Mouse (Mus musculus) olfactory bulb, adult 2 months (tissue): ENCODE measurements around the gene Bco2.

Experiments used
- CTCF ChIP-seq: fragments of 200-500 bp; IDR thresholded peaks from 2 replicates; pipeline ENCODE4 v1.5.1; 2012; ENCODE audit warnings: low read depth, mild to moderate bottlenecking, low read length, moderate library complexity; ENCODE audit not compliant: insufficient read depth
- POLR2A ChIP-seq: fragments of 200-500 bp; IDR thresholded peaks from 2 replicates; pipeline ENCODE4 v1.6.1; 2012; ENCODE audit warnings: mild to moderate bottlenecking, low read depth, low read length, moderate library complexity; ENCODE audit not compliant: insufficient read depth

DNA sequence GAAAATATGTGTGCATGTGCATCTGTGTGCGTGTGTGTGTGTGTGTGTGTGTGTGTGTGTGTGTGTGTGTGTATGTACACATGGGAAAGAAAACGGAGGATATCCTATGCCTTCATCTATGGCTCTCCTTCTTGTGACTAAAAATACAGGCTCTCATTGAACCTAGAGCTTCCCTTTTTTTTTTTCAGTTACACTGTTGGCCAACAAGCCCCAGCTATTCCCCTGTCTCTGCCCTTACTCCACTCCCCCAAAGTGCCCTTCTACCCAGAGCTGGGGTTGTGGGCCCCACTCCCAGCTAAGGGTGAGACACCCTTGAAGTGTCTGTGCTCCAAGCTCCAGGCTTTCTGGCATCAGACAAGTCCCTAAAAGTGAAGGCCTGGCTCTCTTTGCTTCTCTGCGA is 52.0 kb downstream of the Bco2 start:
- TF ChIP-seq CTCF: no peak
- TF ChIP-seq POLR2A: no peak
